Mouse (Mus musculus) right cerebral cortex, postnatal 36 days (tissue): ENCODE results near the gene Exosc5.

Source experiments
- DNase-seq, 2 experiments: peaks; one replicate each; pipeline ENCODE4 v3.0.0; 2022; ENCODE audit warnings: low spot score in 2 of 2, mixed read lengths in 1 of 2

Exosc5 gene

DNA sequence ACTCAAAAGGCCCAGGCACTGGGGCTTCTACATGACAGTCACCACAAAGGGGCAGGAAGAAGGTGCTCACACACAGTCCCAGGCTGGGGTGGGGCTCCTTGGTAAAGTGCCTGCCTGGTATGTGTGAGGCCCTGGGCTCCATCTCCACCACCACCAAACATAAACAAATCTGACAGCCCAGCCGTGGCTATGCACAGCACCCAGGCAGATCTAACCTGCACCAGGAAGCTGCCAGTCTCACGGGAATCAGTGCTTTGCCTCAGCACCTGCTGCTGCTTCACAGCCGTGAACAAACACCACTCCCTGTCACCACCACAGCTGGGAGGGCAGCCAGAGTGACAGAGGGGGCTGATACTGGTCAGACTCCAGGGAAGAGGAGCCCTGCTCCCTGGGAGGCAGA lies 22.6 kb upstream of the Exosc5 start:
- no peak for DNase-seq

DNA sequence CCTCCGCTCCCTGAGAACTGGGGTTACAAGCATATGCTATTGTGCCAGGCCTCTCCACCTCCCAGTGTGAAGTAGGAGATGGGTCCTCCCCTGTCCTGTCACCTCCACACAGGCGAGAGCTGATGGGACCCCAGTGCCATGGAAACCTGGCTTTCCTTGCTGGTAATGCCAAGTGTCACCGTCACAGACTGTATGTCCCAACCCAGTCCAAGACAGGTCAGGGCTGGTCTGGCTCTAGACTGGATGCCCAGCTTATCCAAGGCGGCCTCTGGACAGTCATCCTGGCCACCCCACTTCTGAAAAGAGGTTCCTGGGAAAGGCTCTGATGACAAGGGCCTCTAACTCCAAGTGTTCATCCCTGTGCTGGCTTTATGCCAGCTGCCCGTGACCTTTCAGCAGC lies 21.9 kb upstream of the Exosc5 start:
- no peak for DNase-seq

DNA sequence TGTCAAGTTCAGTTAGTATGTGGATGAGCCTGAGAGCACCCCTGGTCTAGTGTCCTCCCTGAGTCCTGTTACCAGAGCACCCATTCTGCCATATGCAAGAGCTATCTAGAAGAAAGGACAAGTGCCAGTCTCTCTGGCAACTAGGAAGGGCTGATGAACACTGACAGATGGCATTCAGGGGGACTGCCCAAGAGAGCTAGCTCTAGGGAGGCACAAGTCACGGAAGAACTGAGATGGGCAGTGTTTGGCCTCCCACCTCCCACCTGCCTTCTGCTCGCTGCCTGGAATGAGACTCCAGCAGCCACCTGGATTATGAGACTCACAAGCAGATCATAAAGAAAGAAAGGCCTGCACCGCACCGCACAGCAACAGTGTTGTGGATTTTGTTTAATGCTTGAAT lies 19.2 kb upstream of the Exosc5 start:
- DNase-seq, result peak; percentile 50 to 53

DNA sequence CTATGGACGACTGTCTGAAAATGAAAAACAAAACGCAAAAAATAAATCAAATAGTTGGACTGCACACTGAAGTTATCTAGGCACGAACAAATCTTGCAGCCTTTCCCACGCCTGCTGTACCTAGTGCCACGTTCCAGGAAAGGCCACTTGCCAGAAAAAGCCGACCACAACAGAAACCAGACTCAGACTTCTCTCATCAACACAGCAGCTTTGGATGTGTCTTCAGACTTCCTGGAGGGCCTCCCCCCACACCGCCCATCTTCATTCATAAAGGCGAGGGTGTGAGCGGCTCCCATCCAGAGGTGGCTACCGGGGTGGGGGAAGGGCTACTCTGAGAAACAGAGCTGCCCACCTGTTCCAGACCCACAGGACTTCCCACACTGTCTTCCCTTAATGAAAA lies 14.8 kb upstream of the Exosc5 start:
- DNase-seq, result no peak

DNA sequence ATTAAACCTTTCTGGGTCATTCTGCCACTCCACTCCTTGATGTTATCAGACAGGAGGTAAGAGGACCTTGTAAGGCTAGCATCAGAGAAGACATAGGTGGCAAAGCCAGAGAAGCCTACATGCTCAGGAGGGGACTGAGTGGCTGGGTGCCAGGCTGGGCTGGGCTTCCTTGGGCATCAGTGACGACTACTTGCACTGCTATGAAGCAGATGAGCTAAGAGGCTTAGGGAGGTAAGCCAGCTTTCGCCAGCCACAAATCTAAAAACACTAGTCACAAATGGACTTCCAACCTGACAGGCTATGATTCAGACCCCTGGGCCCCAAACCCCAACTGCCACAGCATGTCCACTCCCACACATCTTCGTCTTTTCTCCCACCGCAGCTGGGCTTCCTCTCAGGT lies 14.3 kb upstream of the Exosc5 start:
- no peak for DNase-seq

DNA sequence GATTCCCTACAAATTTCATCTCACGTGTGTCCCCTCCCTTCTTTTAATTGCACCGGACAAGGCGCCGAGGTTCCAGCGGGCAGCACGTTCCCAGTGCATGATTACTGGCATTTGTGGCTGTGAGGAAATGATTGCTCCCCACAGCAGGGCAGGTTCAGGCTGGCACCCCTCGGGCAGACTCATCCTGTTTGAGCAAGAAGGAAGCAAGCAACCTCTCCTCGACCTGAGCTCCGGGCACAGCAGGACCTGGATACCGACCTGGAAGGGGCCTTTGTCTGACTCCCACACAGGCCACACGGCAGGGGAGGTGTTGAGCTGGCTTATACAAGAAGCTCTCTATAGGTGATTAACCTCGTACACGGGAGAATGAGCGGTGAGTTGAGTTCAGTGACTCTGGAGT lies 13.9 kb upstream of the Exosc5 start:
- DNase-seq, result no peak

DNA sequence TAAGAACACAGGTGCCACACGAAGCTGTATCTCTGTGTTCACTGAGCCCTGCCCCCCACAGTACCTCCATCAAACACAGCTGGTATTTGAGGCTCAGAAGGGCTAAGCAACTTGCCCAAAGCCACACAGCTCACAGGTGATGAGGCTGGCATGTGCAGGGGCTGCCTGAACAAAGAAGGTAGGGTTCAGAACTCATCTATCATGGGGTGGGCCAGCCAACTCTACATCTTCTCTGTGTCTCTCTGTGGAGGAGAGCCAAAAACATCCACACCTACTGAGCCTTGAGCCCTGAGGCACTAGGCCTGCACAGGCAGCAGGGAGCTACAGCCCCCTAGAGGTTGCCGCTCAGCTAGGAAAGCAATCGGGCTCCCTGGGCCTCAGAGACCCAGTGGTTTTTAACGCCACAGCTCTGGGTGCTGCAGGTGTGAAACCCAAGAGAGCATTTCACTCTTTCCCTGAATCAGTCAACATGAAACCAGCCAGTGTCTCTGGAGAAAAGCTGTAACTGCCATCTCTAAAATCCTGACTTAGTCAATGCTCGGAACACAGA lies 11.3 kb upstream of the Exosc5 start:
- DNase-seq, result no peak

DNA sequence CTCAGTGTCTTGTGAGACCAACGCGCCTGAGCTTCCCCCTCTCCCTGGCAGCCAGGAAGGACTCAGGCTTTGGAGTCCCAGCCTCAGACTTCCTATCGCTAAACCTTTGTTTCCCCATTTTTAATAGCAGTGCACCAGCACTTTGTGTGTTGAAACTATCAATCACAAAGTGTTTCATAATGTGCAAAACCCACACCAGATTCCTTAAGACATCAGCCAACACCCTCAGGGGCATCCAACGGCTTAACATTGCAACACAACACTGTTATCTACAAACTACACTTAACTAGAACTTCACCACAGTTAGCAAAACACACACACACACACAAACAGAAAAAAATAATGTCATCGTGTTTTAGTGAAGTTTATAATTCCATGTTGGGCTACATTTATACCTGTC lies 9.1 kb upstream of the Exosc5 start:
- no peak for DNase-seq

DNA sequence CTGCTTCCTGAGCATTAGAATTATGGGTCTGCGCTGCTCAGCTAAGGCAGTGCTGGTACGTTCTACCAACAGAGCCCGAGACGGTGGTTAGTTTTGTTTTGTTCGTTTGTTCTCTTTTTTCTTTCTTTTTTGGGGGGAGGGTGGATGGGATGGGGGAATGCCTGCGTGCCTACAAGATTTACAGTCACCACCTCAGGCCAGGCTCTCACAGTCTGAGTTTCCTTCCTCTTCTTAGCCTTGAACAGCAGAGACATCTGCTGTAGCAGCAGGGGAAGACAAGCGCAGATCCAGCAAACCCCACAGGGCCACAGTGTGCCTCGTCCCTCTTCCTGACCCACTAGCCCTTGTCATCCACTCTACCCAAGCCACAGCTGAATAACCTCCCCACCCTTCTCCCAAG lies 7.7 kb upstream of the Exosc5 start:
- DNase-seq, result no peak

DNA sequence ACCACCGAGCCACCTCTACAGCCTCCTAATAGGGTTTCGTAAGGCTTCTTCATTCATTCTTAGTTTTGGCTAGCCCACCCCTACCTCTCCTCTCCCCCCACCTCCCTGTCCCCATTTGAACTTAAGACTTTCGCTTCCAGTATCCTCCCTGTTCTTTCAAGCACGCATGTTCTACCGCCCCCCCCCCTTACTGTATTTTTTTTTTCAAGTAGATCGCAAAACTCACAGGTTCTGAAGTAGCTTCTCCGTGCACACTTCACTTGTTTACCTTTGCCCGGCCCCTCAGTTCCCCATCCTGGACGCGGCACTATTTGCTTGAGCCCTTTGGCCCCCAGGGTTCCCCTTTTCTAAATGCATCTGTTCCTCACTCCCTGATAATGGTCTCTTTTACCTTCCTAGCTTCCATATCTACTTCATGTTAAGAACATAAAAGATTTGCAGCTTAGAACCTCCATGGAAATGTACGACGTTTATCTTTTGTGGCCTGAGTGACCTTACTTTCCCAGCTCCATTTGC lies 6.7 kb upstream of the Exosc5 start:
- no peak for DNase-seq

DNA sequence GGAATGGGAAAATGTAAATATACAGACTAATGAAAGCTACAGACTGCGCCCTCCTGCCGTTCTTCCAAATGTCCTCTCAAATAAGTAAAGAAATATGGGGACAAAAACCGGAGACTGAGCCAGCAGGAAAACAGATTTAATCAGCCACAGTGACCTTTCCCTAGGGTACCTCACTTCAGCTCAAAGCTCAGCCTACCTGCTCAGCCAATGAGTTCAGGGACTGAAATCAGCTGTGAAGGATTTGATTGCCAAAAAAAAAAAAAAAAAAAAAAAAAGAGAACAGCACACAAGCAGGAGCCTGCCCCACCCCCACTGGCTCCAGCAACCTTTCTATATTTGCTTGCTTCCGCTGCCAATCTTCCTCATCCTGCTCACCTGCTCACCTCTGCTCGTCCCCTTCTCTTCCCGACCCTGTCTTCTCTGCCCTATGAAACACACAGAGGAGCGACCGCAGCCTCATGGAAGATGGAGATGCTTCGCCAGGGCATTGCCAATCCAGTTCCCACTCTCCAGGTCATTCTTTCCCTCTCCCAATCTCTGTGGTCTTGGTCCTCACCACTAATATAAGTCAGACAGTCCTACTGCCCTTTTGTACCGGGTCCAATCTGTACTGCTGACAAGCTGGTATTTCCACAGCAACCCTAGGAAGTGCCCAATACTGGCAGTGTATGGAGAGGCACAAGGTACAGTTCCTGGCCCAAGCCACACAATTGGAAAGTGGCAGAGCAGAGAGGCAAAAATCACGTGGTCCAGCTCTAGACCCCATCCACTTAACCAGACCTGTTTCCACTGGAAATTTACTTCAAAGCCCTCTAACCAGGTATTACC lies 3.1 kb upstream of the Exosc5 start:
- no peak for DNase-seq

DNA sequence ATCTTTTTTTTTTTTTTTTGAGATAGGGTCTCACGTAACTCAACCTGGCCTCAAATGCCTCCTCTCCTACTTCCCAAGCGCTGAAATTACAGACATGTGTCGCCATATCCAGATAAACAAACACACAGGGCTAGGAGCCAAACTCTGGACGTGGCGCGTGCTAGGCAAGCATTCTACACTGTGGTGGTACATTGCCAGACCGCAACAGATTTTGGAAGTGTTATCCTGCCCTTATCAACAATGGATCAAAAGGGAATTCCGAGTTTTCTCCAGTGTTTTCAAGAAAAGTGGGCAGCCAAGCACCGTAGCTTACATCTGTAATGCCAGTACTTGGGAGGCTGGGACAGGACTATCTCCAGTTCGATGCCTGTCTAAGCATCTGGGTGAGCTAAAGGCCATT lies 1.2 kb upstream of the Exosc5 start:
- no peak for DNase-seq

DNA sequence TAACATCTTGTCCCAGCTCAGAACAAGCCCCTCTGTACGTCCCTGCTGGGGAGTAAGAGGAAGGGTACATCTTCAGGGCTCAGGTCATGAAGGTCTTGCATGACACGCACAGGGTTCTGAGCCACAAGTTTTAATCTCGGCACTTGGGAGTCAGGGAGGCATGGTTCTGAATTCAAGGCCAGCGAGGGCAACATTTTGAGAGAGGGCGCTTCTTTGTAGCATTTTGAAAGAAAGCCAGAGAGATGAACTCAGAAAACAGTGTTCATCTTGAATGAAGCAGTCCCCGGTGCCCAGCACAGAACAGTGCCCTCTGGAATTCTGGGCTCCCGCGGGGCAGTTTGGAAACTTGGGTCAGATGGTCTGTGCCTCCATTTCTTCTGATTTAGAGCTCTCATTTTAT lies 7.4 kb downstream of the Exosc5 start:
- DNase-seq, result no peak

DNA sequence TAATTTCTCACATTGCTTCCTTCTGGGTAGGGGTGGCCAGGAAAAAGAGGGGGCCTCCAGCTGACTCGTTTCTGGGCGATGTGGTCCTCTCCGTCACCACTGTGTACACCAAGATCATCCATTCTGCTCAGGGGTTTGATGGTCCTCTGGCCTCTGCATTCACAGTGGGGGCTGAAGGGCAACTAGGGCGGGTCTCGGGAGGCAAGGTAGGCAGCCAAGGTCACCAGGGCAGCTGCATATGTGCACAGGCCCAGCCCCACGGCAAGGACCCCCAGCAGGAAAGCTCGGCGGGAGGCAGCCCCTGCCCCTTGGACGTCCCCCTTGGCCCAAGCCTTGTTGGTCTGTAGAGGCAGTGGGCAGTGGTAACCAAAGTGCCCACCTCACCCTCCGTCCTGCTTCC lies 10.2 kb downstream of the Exosc5 start:
- no peak for DNase-seq

DNA sequence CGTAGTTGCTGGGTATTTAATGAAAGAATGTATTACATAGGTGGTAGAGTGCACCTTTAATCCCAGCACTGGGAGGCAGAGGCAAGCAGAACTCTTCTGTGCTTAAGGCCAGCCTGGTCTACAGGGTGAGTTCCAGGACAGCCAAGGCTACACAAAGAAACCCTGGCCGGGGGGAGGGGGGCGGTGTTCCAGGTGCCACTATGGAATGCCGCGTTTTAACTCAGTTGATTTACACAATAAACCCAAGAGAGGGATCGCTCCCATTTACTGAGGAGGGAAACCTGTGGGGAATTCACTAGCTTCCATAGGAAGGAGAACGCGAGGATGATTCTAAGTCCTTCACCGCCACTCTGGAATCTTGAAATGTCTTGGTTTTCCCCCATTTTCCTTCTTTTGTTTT lies 10.7 kb downstream of the Exosc5 start:
- no peak for DNase-seq

DNA sequence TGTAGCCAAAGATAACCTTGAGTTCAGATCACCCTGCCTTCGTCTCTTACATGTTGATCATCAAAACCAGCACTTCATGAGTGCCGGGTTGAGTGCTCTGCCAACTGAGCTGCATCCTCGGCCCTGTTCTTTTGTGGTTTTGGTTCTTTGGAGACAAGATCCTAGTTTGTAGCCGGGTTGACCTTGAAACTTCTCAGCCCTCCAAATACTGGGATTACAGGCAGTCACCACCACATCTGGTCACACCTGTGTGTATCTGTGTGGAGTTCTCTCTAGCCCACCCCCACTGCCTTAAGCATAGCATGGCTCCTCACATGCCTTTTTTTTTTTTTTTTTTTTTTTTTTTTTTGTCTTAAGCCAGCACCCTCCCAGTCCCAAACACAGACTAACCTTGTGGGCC lies 11.1 kb downstream of the Exosc5 start:
- DNase-seq, result no peak

DNA sequence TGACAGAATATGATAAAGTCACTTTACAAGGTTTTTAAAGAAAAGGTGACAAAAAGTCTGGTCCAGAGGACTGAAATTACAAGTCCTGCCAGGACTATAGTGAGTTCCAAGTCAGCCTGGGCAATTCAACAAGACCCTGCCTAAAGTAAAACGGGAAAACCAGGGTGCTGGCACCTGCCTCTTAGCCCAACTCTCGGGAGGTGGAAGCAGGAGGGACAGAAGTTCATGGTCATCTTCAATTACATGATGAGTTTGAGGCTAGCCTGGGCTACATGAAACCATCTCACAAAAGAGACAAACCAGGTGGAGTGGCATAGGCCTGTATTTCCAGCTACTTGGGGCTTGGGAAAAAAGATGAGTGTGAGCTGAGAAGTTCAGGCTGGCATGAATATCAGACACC lies 12.7 kb downstream of the Exosc5 start:
- no peak for DNase-seq

DNA sequence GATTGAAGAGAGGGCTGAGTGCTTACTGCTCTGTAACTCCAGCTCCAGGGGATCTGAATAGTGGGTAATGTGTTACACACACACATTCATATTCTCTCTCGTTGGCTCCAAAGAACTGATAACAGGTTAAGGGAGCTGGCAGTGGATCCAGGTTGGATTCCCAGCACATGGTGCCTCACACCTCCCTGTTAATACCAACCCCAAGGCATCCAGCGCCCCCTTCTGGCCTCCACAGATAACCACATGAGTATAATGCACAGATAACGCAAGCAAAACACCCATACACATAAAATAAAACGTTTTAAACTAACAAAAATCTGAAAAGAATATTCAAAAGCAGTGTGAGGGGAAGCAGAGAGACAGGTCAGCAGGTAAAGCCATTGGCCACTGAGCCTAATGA lies 13.5 kb downstream of the Exosc5 start:
- no peak for DNase-seq

DNA sequence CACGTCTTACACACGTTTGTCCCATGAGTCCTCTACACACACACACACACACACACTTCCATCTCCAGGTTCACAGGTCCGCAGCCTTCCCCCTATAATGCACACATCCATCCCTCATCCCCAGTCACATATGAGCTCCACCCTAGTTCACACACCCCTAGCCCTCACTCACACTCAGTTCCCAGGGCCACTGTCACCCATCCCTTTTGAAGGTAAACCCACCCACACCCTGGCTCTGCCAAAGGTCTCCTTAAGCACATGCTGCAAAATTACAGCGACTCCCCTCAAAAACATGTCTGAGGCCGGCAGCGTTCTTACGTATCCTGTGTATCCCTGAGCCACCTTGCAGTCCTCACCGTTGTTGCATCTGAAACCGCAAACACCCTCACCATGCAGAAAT lies 15.3 kb downstream of the Exosc5 start:
- DNase-seq, result no peak

DNA sequence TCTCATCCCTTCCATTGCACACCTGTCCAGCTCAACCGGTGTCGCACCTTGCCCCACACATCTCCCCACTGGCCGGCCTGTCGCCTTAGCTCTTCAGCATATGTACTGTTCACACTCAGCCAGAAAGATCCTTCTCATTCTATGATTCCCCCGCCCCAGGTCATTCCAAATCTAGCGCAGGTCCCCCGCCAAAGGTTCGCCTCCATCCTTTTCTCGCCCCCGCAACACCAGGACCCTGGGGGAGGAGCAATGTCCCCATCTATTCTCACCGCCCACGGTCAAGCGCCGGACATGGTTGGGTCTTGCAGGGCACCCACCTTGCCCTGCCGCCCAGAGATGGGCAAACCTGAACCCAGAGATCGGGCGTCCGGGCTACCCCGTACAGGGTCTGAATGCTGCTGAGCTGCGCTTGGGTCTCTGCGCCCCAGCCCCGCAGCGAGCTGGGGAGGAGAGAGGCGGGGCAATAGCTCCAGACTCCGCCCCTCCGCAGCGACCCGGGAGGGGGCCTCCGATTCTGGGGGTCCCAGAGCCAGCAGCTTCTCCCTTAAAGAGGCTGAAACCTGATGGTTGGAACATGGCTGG lies 15.8 kb downstream of the Exosc5 start, which contains the start of gene Tmem91:
Tmem91 (minus strand) TSS at position 448 of the 582 bp plus-strand sequence.
- no peak for DNase-seq

DNA sequence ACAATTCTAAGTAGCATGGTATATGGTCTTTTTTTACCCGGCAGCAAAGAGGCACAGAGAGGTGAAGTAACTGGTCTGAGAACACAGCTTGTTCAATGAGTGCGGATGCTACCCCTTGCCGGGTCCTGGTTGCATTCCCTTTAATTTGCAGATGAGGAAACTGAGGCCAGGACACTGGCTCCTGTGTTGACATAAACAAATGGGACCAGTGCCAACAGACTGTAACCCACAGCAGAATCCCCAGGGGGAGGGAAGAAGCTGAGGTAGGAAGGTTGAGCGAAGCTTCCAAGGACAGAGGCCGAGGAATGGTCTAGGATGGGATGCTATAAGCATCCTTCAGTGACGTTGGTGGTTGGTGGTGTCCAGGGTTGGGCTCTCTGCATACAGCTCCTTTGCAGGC lies 16.4 kb downstream of the Exosc5 start:
- DNase-seq, result no peak

DNA sequence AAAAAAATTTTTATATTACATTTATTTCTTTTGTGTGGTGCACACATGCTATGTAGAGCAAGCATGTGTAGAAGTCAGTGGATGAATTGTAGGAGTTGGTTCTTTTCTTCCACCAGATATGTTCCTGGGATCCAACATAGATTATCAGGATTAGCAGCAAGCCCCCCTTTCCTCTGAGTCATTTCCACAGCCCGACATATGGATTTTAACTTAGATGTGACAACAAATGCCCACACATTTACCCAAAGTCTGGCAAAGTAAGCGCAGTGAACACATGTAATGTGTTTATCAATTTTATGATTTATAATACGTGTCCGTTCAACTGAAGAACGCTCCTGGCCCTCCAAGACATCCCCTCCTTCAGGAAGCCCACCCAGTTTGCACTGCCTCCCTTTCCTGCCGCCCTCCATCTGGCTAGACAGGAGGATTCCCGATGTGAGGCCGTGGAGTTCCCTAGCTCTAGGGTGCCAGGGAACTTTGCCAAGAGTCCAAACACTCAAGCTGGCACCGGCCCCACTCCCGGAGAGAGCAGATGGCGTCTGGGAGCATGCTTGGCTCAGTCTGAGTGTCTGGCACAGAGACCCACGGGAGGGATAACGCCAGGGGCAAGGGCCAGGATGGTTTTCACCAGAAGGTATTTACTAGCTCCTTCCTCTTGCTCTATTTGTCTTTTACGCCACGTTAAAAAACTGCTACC lies 17.3 kb downstream of the Exosc5 start:
- DNase-seq, result peak; percentile 85 to 88

DNA sequence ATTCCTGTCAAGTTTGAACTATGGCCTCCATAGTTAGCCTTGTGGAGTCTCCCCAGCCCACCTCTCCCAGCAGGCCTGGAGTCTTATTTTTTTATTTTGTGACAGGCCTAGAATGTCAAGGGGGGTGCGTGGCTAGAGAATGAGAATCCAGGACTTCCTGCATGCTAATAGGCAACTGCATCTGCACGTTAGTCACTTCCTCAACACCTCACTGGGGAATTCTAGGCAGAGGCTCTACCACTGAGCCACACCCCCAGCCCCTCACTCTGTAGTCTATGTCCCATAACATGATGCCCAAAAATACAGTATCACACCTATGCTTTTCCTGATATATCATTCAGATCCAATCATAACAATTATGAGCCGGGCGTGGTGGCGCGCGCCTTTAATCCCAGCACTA lies 18.0 kb downstream of the Exosc5 start:
- DNase-seq, result no peak
